Mouse (Mus musculus) bone marrow macrophage, adult 2 months (primary cell): ENCODE measurements at regions not wholly inside any gene's neighbourhood (a gene's known extent, or its start where the extent isn't known, plus 50 kb on each side); places are given as distances from the start of the nearest gene placed in this dataset.

Experiments
- H3K27ac ChIP-seq: 2 replicates; pipeline ENCODE4 v1.5.1; 2012; ENCODE audit warnings: low read depth, low read length; ENCODE audit not compliant: insufficient read depth
- H3K4me1 ChIP-seq: 2 replicates; pipeline ENCODE4 v1.6.1; 2012; ENCODE audit warnings: low read length; ENCODE audit not compliant: control insufficient read depth, insufficient read depth
- H3K4me3 ChIP-seq: 2 replicates; pipeline ENCODE4 v1.5.1; 2012; ENCODE audit warnings: mild to moderate bottlenecking, low read length, moderate library complexity; ENCODE audit not compliant: insufficient read depth
- CTCF ChIP-seq: IDR thresholded peaks from 2 replicates; pipeline ENCODE4 v1.5.1; 2012; ENCODE audit warnings: low read depth, mild to moderate bottlenecking, low read length, moderate library complexity
- POLR2A ChIP-seq: IDR thresholded peaks from 2 replicates; pipeline ENCODE4 v1.6.1; 2012; ENCODE audit warnings: mild to moderate bottlenecking, low read depth, low read length, borderline replicate concordance

- Histone ChIP-seq H3K4me1 (no peaks in the 10 kb centered on the region), H3K4me3 (no peak overlapping the region), H3K27ac (no peak overlapping the region)
- TF ChIP-seq POLR2A (no peak), CTCF (no peak)
Measured at GRCm38 (mm10) chr7:134436917-134437316, 51.5 kb upstream of the D7Ertd443e start.

DNA sequence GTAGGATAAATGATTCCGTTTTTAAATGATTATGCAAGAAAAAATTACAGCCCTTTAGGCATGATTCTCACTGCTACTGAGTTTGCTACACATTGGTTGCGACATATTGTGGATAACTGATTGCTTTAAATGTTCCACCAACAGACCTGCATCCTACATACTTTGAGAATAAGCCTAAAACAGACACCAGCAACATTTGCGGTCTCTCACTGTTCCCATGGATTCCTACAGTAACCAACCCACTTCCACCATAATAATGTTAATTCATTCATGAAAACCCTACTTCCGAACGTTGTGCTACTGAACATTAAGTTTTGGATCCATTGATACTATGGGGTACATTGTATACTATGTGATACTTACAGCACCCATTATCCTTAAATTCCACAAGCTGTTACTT, 53.8 kb upstream of the D7Ertd443e start:
- H3K4me3 ChIP-seq = no peak overlapping the region
- H3K4me1 ChIP-seq = no peaks in the 10 kb centered on the region
- TF ChIP-seq POLR2A (no peak), CTCF (no peak)
- no peak overlapping the region for H3K27ac ChIP-seq

DNA sequence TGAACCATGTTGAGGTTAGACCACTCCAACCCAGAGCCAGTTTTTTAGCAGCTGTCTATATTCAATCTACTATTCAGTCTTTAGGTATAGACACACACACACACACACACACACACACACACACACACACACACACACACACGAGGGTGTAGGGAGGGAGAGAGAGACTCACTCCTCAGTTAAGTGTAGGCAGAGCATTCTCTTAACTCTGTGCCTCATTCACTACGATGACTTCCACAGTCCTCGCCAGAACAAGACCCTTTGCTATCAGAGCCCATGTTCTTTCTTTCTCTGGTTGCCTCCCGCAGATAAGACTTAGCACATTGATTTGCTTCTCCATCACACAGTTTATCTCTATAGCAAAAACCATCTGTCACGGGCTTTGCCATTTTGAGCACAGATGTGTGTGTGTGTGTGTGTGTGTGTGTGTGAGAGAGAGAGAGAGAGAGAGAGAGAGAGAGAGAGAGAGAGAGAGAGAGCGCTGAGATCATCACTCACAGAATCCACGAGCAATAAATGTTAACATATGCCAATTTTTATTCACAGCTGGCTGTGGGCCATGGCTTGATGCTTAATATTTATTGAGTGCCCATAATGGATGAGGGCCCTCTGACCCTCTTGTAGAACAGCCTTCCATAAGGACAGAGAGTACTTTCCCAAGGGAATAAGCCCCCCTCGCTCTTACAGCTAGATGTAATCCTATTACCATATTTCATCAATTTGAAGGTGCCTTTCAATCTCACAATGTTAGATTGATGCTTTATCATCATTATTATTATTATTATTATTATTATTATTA, 59.7 kb upstream of the D7Ertd443e start:
- Histone ChIP-seq H3K4me1 (no peaks in the 10 kb centered on the region), H3K27ac (no peak overlapping the region), H3K4me3 (no peak overlapping the region)
- no peak for TF ChIP-seq CTCF
- no peak for TF ChIP-seq POLR2A

DNA sequence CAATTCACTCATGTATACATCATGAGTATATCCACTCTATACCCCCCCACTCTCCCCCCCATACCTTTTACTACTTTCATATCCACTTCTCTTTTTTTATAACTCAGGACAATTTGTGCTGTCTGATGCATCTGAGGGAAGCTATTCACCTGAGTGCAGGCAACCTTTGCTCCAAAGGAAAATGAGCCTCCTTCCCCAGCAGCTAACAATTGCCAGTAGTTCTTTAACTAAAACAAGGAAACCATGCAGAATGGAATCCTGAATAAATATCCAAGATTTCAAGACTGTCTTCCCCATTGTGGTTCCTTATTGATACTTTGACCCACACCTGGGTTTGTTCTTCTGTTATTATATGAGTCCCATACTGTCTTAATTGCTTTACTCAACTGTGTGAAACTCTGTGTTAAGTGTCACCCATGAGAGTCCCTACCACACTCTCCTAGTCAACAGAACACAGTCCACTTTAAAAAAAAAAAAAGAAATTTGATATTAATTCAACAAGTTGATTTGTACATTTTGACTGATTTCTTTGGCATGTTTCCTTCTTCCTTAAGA, 62.3 kb upstream of the D7Ertd443e start:
- TF ChIP-seq CTCF (no peak), POLR2A (no peak)

DNA sequence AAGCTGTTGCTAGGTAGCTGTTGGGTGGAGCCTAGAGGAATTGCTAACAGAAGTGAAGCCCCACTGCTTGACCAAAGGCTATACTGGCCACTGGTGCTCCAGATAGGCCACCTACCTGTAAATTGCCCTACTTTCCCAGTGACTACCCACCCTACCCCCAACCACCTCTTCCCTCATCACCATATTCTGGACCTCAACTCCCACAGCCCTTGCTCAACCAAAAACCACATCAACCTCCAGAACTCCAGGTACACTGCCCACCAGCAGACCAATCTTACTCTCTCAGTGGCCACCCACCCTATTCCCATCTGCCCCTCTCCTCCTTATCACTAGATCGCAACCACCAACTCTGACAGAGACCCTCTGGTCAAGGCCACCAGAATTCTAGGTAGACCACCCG, 63.4 kb upstream of the D7Ertd443e start:
- TF ChIP-seq POLR2A (no peak), CTCF (no peak)
- H3K27ac ChIP-seq = no peak overlapping the region
- H3K4me1 ChIP-seq = no peaks in the 10 kb centered on the region
- no peak overlapping the region for H3K4me3 ChIP-seq

More for the DNA sequence above, 62.3 kb upstream of the D7Ertd443e start:
- no peak overlapping the region for H3K4me3 ChIP-seq
- H3K4me1 ChIP-seq = no peaks in the 10 kb centered on the region
- no peak overlapping the region for H3K27ac ChIP-seq

DNA sequence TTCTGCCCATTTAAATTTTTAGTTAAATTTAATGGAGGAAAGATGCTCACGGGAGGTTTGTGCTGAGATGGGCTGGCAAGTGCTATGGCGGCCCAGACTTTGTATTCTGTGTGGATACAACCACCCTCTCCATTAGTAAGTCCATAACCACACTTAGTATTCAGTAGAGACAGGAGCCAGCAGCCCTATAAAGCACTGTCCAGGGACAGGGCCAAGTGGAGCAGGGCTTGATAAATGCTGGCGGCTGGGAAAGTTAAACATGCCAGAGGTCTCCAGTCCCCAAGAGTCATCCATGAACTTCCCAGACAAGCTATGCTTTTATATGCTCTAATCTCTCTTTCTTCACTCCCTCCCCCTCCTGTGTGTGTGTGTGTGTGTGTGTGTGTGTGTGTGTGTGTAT, 77.2 kb upstream of the D7Ertd443e start:
- no peak for TF ChIP-seq CTCF
- no peak for TF ChIP-seq POLR2A
- H3K27ac ChIP-seq = no peak overlapping the region

GRCm38 (mm10) chr7:134463380-134463779, 77.9 kb upstream of the D7Ertd443e start:
- Histone ChIP-seq H3K27ac (no peak overlapping the region), H3K4me3 (no peak overlapping the region), H3K4me1 (no peaks in the 10 kb centered on the region)
- TF ChIP-seq CTCF (no peak), POLR2A (no peak)

More for the DNA sequence above, 77.2 kb upstream of the D7Ertd443e start:
- no peak overlapping the region for H3K4me3 ChIP-seq
- H3K4me1 ChIP-seq = no peaks in the 10 kb centered on the region

DNA sequence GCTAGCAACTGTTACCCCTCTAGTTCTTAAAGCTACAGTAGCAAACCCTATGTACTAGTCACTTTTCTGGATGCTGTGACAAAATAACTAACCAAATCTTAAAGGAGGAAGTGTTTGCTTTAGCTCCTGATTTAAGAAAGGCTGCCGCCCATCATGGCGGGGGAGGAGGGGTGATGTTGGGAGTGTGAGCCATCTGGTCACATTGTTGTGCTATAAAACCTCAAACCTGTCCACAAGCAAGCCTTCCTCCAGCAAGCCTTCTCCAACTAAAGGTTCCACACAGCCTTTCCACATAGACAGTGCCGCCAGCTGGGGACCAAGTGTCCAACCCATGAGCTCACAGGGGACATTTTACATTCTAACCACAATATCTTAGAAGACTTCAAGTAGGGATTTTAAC, 81.8 kb upstream of the D7Ertd443e start:
- Histone ChIP-seq H3K4me3 (no peak overlapping the region), H3K27ac (no peak overlapping the region), H3K4me1 (no peaks in the 10 kb centered on the region)
- TF ChIP-seq CTCF = no peak
- TF ChIP-seq POLR2A = no peak

- TF ChIP-seq CTCF (peak; percentile 41), POLR2A (no peak)
- H3K4me3 ChIP-seq = no peak overlapping the region
- H3K4me1 ChIP-seq = no peaks in the 10 kb centered on the region
- H3K27ac ChIP-seq = no peak overlapping the region
Measured at GRCm38 (mm10) chr7:134471286-134471685, 85.8 kb upstream of the D7Ertd443e start.

DNA sequence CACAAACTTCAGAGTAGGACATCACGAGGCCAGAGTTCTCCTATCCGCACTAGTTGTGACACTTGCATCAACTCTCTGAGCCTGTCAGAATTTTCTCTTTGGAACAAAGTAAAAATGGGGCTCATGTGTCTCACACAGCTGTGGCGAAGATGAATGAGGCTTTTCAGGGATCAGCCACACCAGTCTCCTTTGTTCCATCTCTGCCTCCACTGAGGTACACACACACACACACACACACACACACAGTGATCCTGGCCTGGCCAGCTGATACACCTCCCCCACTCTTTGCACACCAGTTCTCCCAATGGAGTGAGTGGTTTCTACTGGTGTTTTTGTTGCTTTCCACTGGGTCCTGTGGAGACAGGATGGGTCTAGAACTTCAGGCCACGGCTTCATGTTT, 105.9 kb upstream of the D7Ertd443e start:
- H3K4me1 ChIP-seq = no peaks in the 10 kb centered on the region
- TF ChIP-seq POLR2A (no peak), CTCF (no peak)
- H3K27ac ChIP-seq = no peak overlapping the region
- no peak overlapping the region for H3K4me3 ChIP-seq
